Mouse (Mus musculus) ES-Bruce4 (cell line): ENCODE measurements around the gene Tgfa. TPM values are rescaled to one million over a fixed set of nuclear protein-coding genes. Genes with fewer than 3 reads are reported as not detected.

Experiments
- H3K27ac ChIP-seq: 2 replicates; pipeline ENCODE4 v1.5.1; 2012; ENCODE audit warnings: low read length, inconsistent platforms; ENCODE audit not compliant: insufficient read depth
- H3K27me3 ChIP-seq: 2 replicates; pipeline ENCODE4 v1.6.1; 2012; ENCODE audit warnings: mild to moderate bottlenecking, low read length, inconsistent platforms; ENCODE audit not compliant: control insufficient read depth, poor library complexity, insufficient read depth, severe bottlenecking
- H3K36me3 ChIP-seq: 2 replicates; pipeline ENCODE4 v1.6.1; 2012; ENCODE audit warnings: inconsistent platforms, mild to moderate bottlenecking, low read length, moderate library complexity; ENCODE audit not compliant: control insufficient read depth, poor library complexity, insufficient read depth, severe bottlenecking
- H3K4me1 ChIP-seq: one replicate; pipeline ENCODE4 v1.8.1; 2011; ENCODE audit warnings: low read length; ENCODE audit not compliant: control insufficient read depth, insufficient read depth
- H3K4me3 ChIP-seq: 2 replicates; pipeline ENCODE4 v1.5.1; 2011; ENCODE audit warnings: low read depth, mild to moderate bottlenecking, low read length
- H3K9ac ChIP-seq: 2 replicates; pipeline ENCODE4 v1.6.1; 2012; ENCODE audit warnings: low read depth, mild to moderate bottlenecking, inconsistent platforms; ENCODE audit not compliant: poor library complexity, severe bottlenecking
- H3K9me3 ChIP-seq: replicated peaks from 2 replicates; pipeline ENCODE4 v1.6.1; 2012; ENCODE audit warnings: mild to moderate bottlenecking, low read length, inconsistent platforms; ENCODE audit not compliant: control insufficient read depth, poor library complexity, insufficient read depth, severe bottlenecking
- CTCF ChIP-seq: IDR thresholded peaks from one replicate; pipeline ENCODE4 v1.8.1; 2011; ENCODE audit warnings: low read depth, low read length
- EP300 ChIP-seq: IDR thresholded peaks from 2 replicates; pipeline ENCODE4 v1.6.1; 2011; ENCODE audit warnings: low read depth, low read length; ENCODE audit not compliant: insufficient read depth
- POLR2A ChIP-seq: IDR thresholded peaks from one replicate; pipeline ENCODE4 v1.8.1; 2011; ENCODE audit warnings: low read length; ENCODE audit not compliant: insufficient read depth
- polyA plus RNA-seq: library from polyadenylated mRNA; stranded (reverse); fragments of >200 nt; gene quantifications from 2 replicates; pipeline ENCODE4 v1.2.4, GENCODE M21; 2011; ENCODE audit warnings: low read depth; ENCODE audit not compliant: missing spikeins, insufficient read depth, insufficient read length

Tgfa gene
- 6.3 and 7.4 TPM in 2 replicates for polyA plus RNA-seq

DNA sequence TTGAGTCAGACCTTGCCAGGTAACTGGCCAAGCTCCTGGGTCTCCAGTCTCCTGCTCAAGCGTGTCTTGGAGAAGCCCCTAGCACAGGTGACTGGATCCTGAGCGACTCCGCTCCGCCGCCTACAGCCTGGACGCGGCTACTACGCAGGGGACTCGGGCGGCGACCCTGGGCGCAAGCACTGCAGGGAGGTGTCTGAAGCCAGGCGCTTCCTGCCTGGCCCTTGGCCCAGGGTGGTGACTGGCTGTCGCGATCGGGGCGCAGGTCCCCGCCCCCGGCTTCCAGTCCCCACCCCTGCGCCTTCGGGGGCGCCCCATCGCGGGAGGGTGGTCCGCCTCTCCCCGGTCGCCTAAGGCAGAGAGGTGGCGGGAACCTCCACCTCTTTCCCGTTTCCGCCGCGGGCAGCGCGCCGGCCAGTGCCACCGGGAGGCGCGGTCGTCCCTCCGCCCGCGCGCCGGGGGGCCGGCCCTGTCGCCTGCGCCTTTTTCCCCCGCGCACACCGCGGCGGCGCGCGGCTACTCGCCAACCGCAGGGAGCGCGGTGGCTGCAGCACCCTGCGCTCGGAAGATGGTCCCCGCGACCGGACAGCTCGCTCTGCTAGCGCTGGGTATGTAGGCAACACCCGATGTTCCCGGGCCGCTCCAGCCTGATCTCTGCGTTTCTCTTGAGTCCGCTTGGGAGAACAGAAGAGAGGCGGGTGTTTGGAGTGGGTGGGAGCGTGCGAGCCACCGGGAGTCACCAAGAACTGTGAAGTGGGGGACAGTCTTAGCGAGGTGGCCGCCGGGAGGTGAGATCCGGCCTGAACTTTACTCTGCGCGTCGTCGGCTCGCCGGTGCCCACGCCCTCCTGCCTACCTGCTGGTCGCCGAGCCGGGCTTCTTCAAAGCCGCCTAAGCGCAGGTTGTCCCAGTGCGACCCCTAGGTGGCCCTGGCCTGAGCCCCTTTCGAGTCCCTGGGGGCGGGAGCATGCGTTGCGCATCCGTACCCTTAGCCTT lies at the start of gene Tgfa:
Gene Tgfa, plus strand, starts transcription at position 283 of the 992 bp plus-strand sequence.
- H3K27me3 ChIP-seq: no peaks in the 10 kb centered on the region; the same call in 1 of the 2 replicates
- TF ChIP-seq EP300: no peak
- no peak for TF ChIP-seq POLR2A
- peak; percentile 48 for TF ChIP-seq CTCF

GRCm38 (mm10) chr6:86148518-86148917 lies 46.5 kb upstream of the Tgfa start:
- H3K27ac ChIP-seq: no peak overlapping the region
- H3K4me1 ChIP-seq: no peaks in the 10 kb centered on the region
- no peaks in the 10 kb centered on the region for H3K36me3 ChIP-seq
- no peak for TF ChIP-seq POLR2A
- no peak for TF ChIP-seq EP300
- TF ChIP-seq CTCF: no peak
- no peak overlapping the region for H3K4me3 ChIP-seq
- H3K9ac ChIP-seq: no peak overlapping the region
- no peaks in the 10 kb centered on the region; the same call in 1 of the 2 replicates for H3K9me3 ChIP-seq
- no peaks in the 10 kb centered on the region for H3K27me3 ChIP-seq

More for the DNA sequence above, at the start of gene Tgfa:
- H3K4me3 ChIP-seq: peak within 1 kb of the TSS; percentile 81
- no peaks in the 10 kb centered on the region for H3K9me3 ChIP-seq
- H3K4me1 ChIP-seq: no peaks in the 10 kb centered on the region
- no peak within 1 kb of the TSS for H3K27ac ChIP-seq
- peak within 1 kb of the TSS; percentile 61 for H3K9ac ChIP-seq
- no peaks in the 10 kb centered on the region for H3K36me3 ChIP-seq

GRCm38 (mm10) chr6:86149001-86149400 lies 46.0 kb upstream of the Tgfa start:
- no peaks in the 10 kb centered on the region for H3K4me1 ChIP-seq
- no peak overlapping the region for H3K4me3 ChIP-seq
- H3K9ac ChIP-seq: no peak overlapping the region
- TF ChIP-seq EP300 (no peak), POLR2A (no peak), CTCF (no peak)
- no peak overlapping the region for H3K27ac ChIP-seq
- no peaks in the 10 kb centered on the region for H3K27me3 ChIP-seq
- H3K36me3 ChIP-seq: no peaks in the 10 kb centered on the region
- no peaks in the 10 kb centered on the region; the same call in 1 of the 2 replicates for H3K9me3 ChIP-seq

DNA sequence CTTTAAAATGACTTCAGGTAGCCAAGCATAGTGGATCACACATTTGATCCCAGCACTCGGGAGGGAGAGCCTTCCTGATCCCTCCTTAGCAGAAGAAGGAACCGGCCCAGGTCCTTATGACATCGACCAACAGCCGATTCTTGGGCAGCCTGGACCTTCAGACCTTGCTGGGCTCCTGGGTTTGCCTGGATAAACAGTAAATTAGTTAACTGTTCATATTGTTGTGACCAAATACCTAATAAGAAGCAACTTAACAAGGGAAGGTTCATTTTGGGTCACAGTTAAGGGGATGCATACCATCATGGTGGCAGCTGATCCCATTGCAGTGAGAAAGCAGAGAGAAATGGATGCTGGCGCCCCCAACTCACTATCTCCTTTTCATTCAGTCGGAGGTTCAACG lies 42.3 kb upstream of the Tgfa start:
- H3K9ac ChIP-seq: no peak overlapping the region
- TF ChIP-seq EP300 (no peak), CTCF (no peak), POLR2A (no peak)
- H3K27me3 ChIP-seq: no peaks in the 10 kb centered on the region
- no peak overlapping the region for H3K4me3 ChIP-seq
- H3K36me3 ChIP-seq: no peaks in the 10 kb centered on the region
- H3K27ac ChIP-seq: no peak overlapping the region
- H3K4me1 ChIP-seq: no peaks in the 10 kb centered on the region
- H3K9me3 ChIP-seq: no peaks in the 10 kb centered on the region

DNA sequence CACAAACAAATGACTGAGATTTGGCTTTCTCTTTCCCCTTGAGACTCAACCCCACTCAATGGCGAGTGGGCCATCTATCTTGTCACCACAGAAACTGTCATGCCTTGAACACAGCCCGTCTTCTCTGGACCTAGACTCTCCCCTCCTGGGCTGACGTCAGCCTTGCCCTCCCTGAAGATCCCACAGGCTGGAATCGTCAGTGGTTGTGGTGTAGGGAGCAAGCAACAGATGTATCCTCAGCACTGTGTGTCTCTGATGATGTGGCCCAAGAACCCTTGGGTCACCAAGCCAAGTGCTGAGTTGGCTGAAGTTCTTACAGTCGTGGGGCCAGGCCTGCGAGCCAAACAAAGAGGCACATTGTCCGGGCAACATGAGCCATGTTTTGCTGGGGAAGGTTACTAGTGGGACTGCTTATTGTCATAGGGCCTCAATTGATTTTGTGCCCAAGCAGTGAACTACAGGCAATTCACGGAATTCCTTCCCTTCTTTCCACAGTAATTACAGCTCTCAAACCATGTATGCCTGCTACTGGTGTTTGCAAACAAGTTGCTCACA lies 41.5 kb upstream of the Tgfa start:
- H3K4me1 ChIP-seq: no peaks in the 10 kb centered on the region
- H3K27ac ChIP-seq: no peak overlapping the region
- no peaks in the 10 kb centered on the region for H3K27me3 ChIP-seq
- no peaks in the 10 kb centered on the region for H3K36me3 ChIP-seq
- H3K9me3 ChIP-seq: no peaks in the 10 kb centered on the region
- no peak overlapping the region for H3K9ac ChIP-seq
- no peak for TF ChIP-seq CTCF
- no peak for TF ChIP-seq EP300
- TF ChIP-seq POLR2A: no peak
- no peak overlapping the region for H3K4me3 ChIP-seq

GRCm38 (mm10) chr6:86154006-86154405 lies 41.0 kb upstream of the Tgfa start:
- no peak overlapping the region for H3K27ac ChIP-seq
- no peak overlapping the region for H3K4me3 ChIP-seq
- H3K4me1 ChIP-seq: no peaks in the 10 kb centered on the region
- H3K9ac ChIP-seq: no peak overlapping the region
- H3K9me3 ChIP-seq: no peaks in the 10 kb centered on the region
- no peak for TF ChIP-seq CTCF
- TF ChIP-seq EP300: no peak
- TF ChIP-seq POLR2A: no peak
- no peaks in the 10 kb centered on the region for H3K27me3 ChIP-seq
- H3K36me3 ChIP-seq: no peaks in the 10 kb centered on the region
